Mouse (Mus musculus) midbrain, embryonic 14.5 days (tissue): ENCODE results near the gene Rai14. TPM values are rescaled to one million over a fixed set of nuclear protein-coding genes. Genes with fewer than 3 reads are reported as not detected.

ENCODE experiments used
- ATAC-seq: fragments of 200-750 bp; cut with Nextera tagmentation; 2 replicates; pipeline ENCODE4 v1.8.0; 2017; ENCODE audit warnings: moderate number of reproducible peaks, moderate library complexity; ENCODE audit not compliant: low FRiP score, low TSS enrichment
- DNase-seq: peaks from one replicate; pipeline ENCODE4 v3.0.0-alpha.2; 2015
- H3K27ac ChIP-seq: fragments of 300-500 bp; sonication (generic); replicated peaks from 2 replicates; pipeline ENCODE4 v1.5.1; 2014; ENCODE audit warnings: mild to moderate bottlenecking, low read depth, low read length, moderate library complexity
- H3K27me3 ChIP-seq: fragments of 300-500 bp; sonication (generic); 2 replicates; pipeline ENCODE4 v1.6.1; 2014; ENCODE audit warnings: low read length, control low read depth, mixed read lengths; ENCODE audit not compliant: control insufficient read depth, insufficient read depth
- H3K36me3 ChIP-seq: fragments of 300-500 bp; sonication (generic); 2 replicates; pipeline ENCODE4 v1.6.1; 2014; ENCODE audit warnings: low read length, control low read depth; ENCODE audit not compliant: control insufficient read depth, insufficient read depth
- H3K4me1 ChIP-seq: fragments of 300-500 bp; sonication (generic); 2 replicates; pipeline ENCODE4 v1.6.1; 2014; ENCODE audit warnings: mild to moderate bottlenecking, antibody characterized with exemption, low read length, control low read depth; ENCODE audit not compliant: control insufficient read depth, insufficient read depth
- H3K4me2 ChIP-seq: fragments of 300-500 bp; sonication (generic); 2 replicates; pipeline ENCODE4 v1.6.1; 2014; ENCODE audit warnings: mild to moderate bottlenecking, low read length, moderate library complexity
- H3K4me3 ChIP-seq: fragments of 300-500 bp; sonication (generic); replicated peaks from 2 replicates; pipeline ENCODE4 v1.5.1; 2014; ENCODE audit warnings: low read depth, low read length
- H3K9ac ChIP-seq: fragments of 300-500 bp; sonication (generic); replicated peaks from 2 replicates; pipeline ENCODE4 v1.6.1; 2014; ENCODE audit warnings: mild to moderate bottlenecking, low read length, moderate library complexity
- H3K9me3 ChIP-seq: fragments of 300-500 bp; sonication (generic); 2 replicates; pipeline ENCODE4 v1.6.1; 2016; ENCODE audit warnings: low read length, control low read depth, mixed read lengths; ENCODE audit not compliant: control insufficient read depth
- whole genome bisulfite sequencing: fragments of 180-500 bp; shearing (Covaris S2); extraction: QIAGEN DNeasy Blood & Tissue Kit; methylation state at CpG from one replicate; pipeline ENCODE4 v1.1.7; 2014; 5-methylcytosine and 5-hydroxymethylcytosine counted together
- polyA plus RNA-seq: library from polyadenylated mRNA; unstranded; fragments of >200 nt; fragmentation: Nextera tagmentation; extraction: Ambion mirVana; gene quantifications from 2 replicates; pipeline ENCODE4 v1.2.1, GENCODE M21; 2014

The Rai14 gene
- polyA plus RNA-seq, 1 experiment from 2014 or later = 20.5 TPM

DNA sequence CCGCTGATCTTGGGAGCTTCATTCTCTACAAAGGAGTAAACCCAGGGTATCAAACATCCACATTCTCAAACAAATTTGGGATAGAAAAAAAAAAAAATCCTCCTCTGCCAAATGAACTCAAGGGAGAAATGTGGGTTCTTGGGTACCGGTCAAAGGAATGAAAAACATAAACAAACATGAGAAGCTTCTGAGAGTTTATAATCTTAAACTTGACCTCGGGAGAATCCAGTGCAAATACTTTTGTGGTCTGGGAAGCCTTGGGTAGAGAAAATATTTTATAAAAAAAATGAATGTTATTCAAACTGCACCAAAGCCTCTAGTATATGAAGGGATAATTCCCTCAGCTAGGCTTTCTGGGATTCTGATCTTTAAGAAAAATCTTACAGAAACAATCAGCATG lies 11.8 kb upstream of the Rai14 start:
- H3K4me3 ChIP-seq = no peak overlapping the region
- H3K9ac ChIP-seq = no peak overlapping the region
- ATAC-seq = no peak

DNA sequence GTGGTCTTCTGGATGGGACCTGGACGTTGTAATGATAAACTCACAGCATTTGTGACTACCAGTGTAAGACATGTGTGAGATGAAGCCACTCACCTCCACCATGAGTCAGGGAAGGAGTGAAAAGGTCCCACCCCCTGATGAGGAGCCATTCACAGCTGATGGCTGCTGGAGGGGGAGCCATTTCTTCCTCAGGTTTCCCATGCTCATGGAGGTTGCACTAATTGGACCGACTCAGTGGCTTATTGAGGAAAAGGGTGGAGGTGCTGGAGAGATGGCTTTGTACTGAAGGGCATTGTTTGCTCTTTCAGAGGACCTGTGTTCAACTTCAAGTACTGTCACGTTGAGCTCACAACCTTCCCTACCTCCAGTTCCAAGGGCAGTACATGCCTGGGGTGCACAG lies 10.4 kb upstream of the Rai14 start:
- H3K4me2 ChIP-seq = no peak overlapping the region
- H3K4me3 ChIP-seq = no peak overlapping the region
- H3K36me3 ChIP-seq = no peaks in the 10 kb centered on the region
- no peak for ATAC-seq
- WGBS = 86% methylated on average over 3 of the region's 3 CpGs
- H3K27ac ChIP-seq = no peak overlapping the region
- H3K4me1 ChIP-seq = peaks cover 9% of the 10 kb centered on the region
- no peaks in the 10 kb centered on the region for H3K9me3 ChIP-seq
- H3K9ac ChIP-seq = no peak overlapping the region
- no peak for DNase-seq
- H3K27me3 ChIP-seq = no peaks in the 10 kb centered on the region

More for the DNA sequence above, 11.8 kb upstream of the Rai14 start:
- H3K27me3 ChIP-seq = no peaks in the 10 kb centered on the region
- peaks cover 9% of the 10 kb centered on the region for H3K4me1 ChIP-seq
- no peak overlapping the region for H3K4me2 ChIP-seq
- H3K36me3 ChIP-seq = no peaks in the 10 kb centered on the region
- H3K27ac ChIP-seq = no peak overlapping the region
- DNase-seq = no peak
- no peaks in the 10 kb centered on the region for H3K9me3 ChIP-seq
- 87% methylated on average over 3 of the region's 3 CpGs for WGBS

DNA sequence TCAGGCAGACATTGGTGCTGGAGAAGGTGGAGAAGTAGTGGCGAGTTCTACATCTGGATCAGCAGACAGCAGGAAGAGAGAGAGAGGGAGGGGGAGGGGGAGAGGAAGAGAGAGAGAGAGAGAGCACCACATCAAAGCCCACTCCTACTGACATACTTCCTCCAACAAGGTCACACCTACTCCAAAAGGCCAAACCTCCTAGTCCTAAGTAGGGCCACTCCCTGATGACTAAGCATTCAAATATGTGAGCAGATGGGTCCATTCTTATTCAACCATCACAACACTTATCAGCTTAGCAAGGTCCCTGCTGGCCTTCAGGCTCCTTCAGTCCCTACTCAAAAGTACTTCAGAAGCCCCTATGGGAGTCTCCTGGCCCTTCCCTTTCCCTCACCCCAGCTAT lies 9.1 kb upstream of the Rai14 start:
- H3K9me3 ChIP-seq = no peaks in the 10 kb centered on the region
- no peaks in the 10 kb centered on the region for H3K27me3 ChIP-seq
- WGBS = 59% methylated on average over 1 of the region's 1 CpGs
- peaks cover 9% of the 10 kb centered on the region for H3K4me1 ChIP-seq
- no peak for ATAC-seq
- no peak overlapping the region for H3K9ac ChIP-seq
- no peak overlapping the region for H3K4me3 ChIP-seq
- H3K27ac ChIP-seq = no peak overlapping the region
- H3K4me2 ChIP-seq = no peak overlapping the region
- no peaks in the 10 kb centered on the region for H3K36me3 ChIP-seq
- DNase-seq = no peak

DNA sequence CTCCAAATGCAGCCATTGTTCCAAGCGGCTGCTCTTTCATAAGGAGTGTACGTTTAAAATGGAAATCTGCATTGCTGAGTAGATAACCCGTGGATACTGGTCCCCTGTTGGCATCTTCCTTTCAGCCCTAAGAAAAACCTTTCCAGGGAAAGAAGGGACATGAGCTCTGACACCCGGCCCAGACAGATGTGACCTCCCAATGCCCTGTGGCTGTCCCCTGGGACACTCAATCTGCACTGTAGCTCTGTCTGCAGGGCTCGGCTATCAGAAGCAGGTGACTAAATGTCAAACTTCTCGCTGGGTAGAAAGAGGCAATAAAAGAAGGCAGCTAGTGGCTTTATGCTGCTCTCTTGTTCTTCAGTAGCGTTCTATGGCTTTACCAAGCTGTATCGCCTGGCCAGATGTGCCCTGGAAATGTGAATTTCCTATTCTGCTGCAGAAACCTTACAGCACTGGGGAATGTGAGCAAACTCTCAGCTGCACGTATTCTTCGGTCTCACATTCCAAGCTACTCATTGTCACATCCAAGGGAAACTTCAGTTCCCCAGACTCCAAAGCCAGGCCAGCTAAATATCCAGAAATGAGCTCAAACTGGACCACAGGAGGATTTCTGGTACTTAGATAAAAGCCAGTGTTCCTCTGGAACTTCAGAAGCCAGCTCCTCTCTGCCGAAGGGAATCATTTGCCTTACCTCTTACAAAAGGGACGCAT lies 8.4 kb upstream of the Rai14 start:
- ATAC-seq (no peak), DNase-seq (peak; percentile 35)
- Histone ChIP-seq H3K4me3 (no peak overlapping the region), H3K27ac (no peak overlapping the region), H3K27me3 (no peaks in the 10 kb centered on the region), H3K4me1 (peaks cover 9% of the 10 kb centered on the region), H3K36me3 (no peaks in the 10 kb centered on the region), H3K9ac (no peak overlapping the region), H3K4me2 (no peak overlapping the region; the same call in 1 of the 2 replicates), H3K9me3 (no peaks in the 10 kb centered on the region)
- 21% methylated on average over 12 of the region's 12 CpGs for WGBS

DNA sequence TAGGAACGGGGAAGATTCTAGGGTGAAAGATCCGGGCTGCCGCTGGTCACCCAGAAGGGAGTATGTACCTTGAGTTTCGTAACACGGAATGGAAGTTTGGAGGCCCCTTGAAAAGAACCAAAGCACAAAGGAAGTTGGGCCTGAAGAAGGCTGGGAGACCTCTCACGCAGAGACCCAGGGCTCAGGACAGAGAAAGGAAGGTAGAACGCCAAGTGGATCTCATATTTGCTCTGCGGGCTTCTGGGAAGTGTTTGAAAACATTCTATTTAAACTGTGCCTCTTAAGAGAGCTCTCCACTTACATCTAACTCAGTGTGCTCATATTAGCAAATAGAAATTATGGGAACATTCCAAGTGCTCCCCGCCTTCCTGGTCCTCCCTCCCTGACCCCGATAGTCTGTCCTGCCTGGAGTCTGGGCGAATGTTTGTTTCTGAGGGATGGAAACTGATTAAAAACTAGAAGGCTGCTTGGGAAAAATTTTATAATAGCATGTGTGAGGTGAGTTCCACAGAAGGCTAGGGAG lies 6.9 kb upstream of the Rai14 start:
- Histone ChIP-seq H3K27ac (no peak overlapping the region), H3K4me1 (peaks cover 9% of the 10 kb centered on the region), H3K9me3 (no peaks in the 10 kb centered on the region), H3K9ac (no peak overlapping the region), H3K4me2 (no peak overlapping the region), H3K27me3 (no peaks in the 10 kb centered on the region), H3K4me3 (no peak overlapping the region), H3K36me3 (no peaks in the 10 kb centered on the region)
- DNase-seq (no peak), ATAC-seq (no peak)
- 93% methylated on average over 11 of the region's 11 CpGs for WGBS

DNA sequence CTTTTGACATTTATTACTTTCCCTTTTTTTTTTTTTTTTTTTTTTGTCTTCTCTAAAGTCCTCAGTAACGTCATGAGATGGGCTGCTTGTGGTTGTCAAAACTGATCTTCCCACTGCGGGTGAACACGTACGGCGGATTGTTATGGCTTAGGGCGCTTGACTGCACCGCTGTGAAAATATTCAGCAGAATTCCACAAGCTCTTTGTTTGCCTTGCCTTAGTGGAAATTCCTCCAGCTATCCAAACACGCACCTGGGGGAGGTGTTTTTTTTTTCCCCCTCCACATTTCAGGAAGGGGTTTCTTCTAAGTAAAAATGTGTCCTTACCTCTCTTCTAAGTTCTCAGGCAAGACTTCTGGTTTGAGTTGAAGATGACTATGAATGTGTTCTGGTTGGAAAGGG lies 6.2 kb upstream of the Rai14 start:
- H3K4me3 ChIP-seq = no peak overlapping the region
- H3K27me3 ChIP-seq = no peaks in the 10 kb centered on the region
- DNase-seq = no peak
- H3K4me1 ChIP-seq = peaks cover 9% of the 10 kb centered on the region
- H3K4me2 ChIP-seq = no peak overlapping the region
- no peaks in the 10 kb centered on the region for H3K36me3 ChIP-seq
- no peaks in the 10 kb centered on the region for H3K9me3 ChIP-seq
- no peak overlapping the region for H3K9ac ChIP-seq
- ATAC-seq = no peak
- 76% methylated on average over 8 of the region's 8 CpGs for WGBS
- H3K27ac ChIP-seq = no peak overlapping the region

DNA sequence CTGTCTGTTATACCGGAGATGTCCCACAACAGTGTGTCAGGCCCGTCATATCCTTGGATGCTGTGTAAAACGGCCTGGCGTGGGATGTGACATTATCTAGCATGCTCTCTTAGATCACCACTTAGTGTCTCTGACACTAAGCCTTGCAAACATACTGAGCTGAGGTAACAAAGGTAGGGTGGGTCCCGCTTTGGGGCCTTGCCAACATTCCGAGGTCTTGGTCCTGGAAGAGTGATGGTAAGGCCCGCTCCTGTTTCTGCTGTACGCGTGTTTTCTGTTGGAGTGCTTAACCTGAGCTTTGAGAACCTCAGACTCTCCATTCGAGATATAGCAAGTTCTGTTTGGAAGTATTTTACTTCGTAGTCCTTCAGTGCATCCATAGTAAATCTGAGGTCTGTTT lies 5.8 kb upstream of the Rai14 start:
- Histone ChIP-seq H3K4me2 (no peak overlapping the region), H3K27ac (no peak overlapping the region), H3K27me3 (no peaks in the 10 kb centered on the region), H3K9ac (no peak overlapping the region), H3K36me3 (no peaks in the 10 kb centered on the region), H3K9me3 (no peaks in the 10 kb centered on the region), H3K4me1 (peaks cover 9% of the 10 kb centered on the region), H3K4me3 (no peak overlapping the region)
- no peak for ATAC-seq
- DNase-seq = no peak
- WGBS = 94% methylated on average over 11 of the region's 11 CpGs

DNA sequence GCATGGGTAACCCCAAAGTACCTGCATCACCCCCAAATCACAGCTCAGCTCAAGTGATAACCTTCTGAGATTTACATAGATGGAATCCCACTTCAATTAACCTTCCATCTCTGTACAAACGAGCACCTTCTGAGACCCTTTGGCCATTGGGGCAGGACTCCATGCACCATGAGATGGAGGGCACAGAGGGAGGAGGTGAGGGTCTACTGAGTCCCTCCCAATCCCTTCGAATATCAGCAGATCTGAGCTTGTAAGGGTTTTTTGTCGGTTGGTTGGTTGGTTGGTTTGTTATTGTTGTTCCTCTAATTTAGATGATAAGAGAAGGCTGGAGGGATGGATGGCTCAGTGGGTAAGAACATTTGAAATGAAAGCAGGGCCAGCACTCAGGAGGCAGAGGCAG lies 5.1 kb upstream of the Rai14 start:
- Histone ChIP-seq H3K27ac (no peak overlapping the region), H3K9ac (no peak overlapping the region), H3K9me3 (no peaks in the 10 kb centered on the region), H3K4me1 (peaks cover 9% of the 10 kb centered on the region), H3K4me2 (no peak overlapping the region), H3K27me3 (no peaks in the 10 kb centered on the region), H3K36me3 (no peaks in the 10 kb centered on the region), H3K4me3 (no peak overlapping the region)
- no peak for DNase-seq
- ATAC-seq = no peak
- 92% methylated on average over 3 of the region's 3 CpGs for WGBS

DNA sequence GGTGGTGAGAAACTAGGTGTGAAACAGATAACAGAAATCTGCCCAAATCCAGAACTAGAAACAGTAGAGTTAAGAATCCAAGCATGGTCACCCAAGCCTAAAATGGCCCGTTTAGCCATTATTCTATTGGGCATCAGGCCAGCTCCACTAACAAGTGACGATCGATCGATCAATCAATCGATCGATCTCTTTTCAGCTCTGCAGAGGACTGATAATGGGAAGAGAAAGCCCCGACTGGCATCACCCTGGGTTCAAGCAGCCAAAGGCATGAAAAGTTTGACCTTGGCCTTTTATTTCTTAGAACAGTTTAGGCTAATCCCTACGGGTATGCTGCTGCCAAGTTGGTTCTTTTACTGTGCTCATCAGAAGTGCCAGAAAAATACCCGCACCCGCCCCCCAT lies 4.3 kb upstream of the Rai14 start:
- Histone ChIP-seq H3K4me2 (no peak overlapping the region), H3K4me3 (no peak overlapping the region), H3K27ac (no peak overlapping the region), H3K4me1 (peaks cover 9% of the 10 kb centered on the region), H3K9ac (no peak overlapping the region), H3K36me3 (no peaks in the 10 kb centered on the region), H3K27me3 (no peaks in the 10 kb centered on the region), H3K9me3 (no peaks in the 10 kb centered on the region)
- DNase-seq = no peak
- 86% methylated on average over 10 of the region's 10 CpGs for WGBS
- ATAC-seq = no peak
